Mouse (Mus musculus) kidney, adult 2 months (tissue): ENCODE data around the gene Slc17a2. TPM values are rescaled to one million over a fixed set of nuclear protein-coding genes. Genes with fewer than 3 reads are reported as not detected.
A peak's percentile ranks its signal among the peaks of the same experiment; 100 is the strongest.

ENCODE experiments used
- DNase-seq: peaks from one replicate; pipeline ENCODE4 v3.0.0; 2021
- H3K27ac ChIP-seq: fragments of 200-500 bp; 2 replicates; pipeline ENCODE4 v1.5.1; 2012; ENCODE audit warnings: low read depth, low read length, control low read depth, inconsistent platforms; ENCODE audit not compliant: insufficient read depth
- H3K27me3 ChIP-seq: fragments of 200-500 bp; replicated peaks from 2 replicates; pipeline ENCODE4 v1.6.1; 2012; ENCODE audit warnings: mild to moderate bottlenecking, moderate library complexity, low read length, inconsistent platforms; ENCODE audit not compliant: control insufficient read depth, insufficient read depth
- H3K36me3 ChIP-seq: fragments of 200-500 bp; 2 replicates; pipeline ENCODE4 v1.6.1; 2012; ENCODE audit warnings: mild to moderate bottlenecking, moderate library complexity, low read length, inconsistent platforms; ENCODE audit not compliant: control insufficient read depth, insufficient read depth
- H3K4me1 ChIP-seq: fragments of 200-500 bp; 2 replicates; pipeline ENCODE4 v1.6.1; 2011; ENCODE audit warnings: low read length; ENCODE audit not compliant: control insufficient read depth, insufficient read depth
- H3K4me3 ChIP-seq: fragments of 200-500 bp; 2 replicates; pipeline ENCODE4 v1.5.1; 2011; ENCODE audit warnings: mild to moderate bottlenecking, low read depth, low read length, control low read depth; ENCODE audit not compliant: insufficient read depth
- CTCF ChIP-seq: fragments of 200-500 bp; conservative IDR thresholded peaks from 2 replicates; pipeline ENCODE4 v1.5.1; 2011; ENCODE audit warnings: low read depth, mild to moderate bottlenecking, control low read depth, low read length, moderate library complexity, mixed read lengths; ENCODE audit not compliant: insufficient read depth, insufficient read length
- POLR2A ChIP-seq: fragments of 200-500 bp; IDR thresholded peaks from one replicate; pipeline ENCODE4 v1.6.1; 2011; ENCODE audit warnings: low read depth, low read length, control low read depth
- WGBS: fragments of 180-500 bp; shearing (Covaris S2); methylation state at CpG from one replicate; pipeline ENCODE4 v1.1.7; 2018; 5-methylcytosine and 5-hydroxymethylcytosine counted together
- polyA plus RNA-seq: library from polyadenylated mRNA; depleted of rRNA; stranded (reverse); fragments of >200 nt; gene quantifications from 2 replicates; pipeline ENCODE4 v1.2.3, GENCODE M21; 2012; rRNA removed

Gene Slc17a2
- 6.9 and 13.7 TPM in 2 replicates for polyA plus RNA-seq

DNA sequence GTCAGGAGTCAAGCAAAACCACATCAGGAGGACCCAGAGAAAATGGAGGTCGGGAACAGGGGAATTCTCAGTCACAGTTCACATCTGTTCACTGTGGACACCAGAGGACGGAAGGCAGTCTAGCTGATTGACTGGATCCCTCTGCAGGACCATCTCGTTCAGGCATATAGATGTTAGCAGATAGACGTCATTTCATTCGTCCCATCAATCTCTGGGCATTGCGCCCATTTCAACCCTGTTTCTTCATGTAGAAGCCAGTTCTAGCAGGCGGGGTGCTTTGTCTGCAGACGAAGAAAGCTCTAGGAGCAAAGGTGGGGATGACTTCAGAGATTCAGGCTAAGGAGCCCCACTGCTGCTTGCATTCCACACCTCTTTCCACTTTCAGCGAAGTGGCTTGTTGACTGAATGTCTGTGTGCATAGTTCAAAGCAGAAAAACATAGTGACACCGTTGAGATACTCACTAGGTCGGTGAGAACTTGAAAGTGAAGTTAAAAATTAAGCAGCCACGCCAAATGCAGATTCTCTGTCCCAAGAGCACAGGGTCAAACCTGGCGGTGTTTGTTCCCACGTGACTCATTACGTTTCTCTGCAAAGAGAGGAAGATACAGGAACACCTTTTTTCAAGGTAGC, at the start of gene Slc17a2:
TSS of gene Slc17a2 (plus strand) at position 572 of the 631 bp plus-strand sequence.
- no peak within 1 kb of the TSS for H3K4me3 ChIP-seq
- H3K27me3 ChIP-seq: no peaks in the 10 kb centered on the region
- TF ChIP-seq CTCF: no peak
- TF ChIP-seq POLR2A: no peak
- peak; percentile 74 for DNase-seq
- WGBS: 53% methylated on average over 15 of the region's 15 CpGs
- no peak within 1 kb of the TSS for H3K27ac ChIP-seq
- H3K36me3 ChIP-seq: no peaks in the 10 kb centered on the region
- H3K4me1 ChIP-seq: peaks cover 5% of the 10 kb centered on the region; the same call in 1 of the 2 replicates

DNA sequence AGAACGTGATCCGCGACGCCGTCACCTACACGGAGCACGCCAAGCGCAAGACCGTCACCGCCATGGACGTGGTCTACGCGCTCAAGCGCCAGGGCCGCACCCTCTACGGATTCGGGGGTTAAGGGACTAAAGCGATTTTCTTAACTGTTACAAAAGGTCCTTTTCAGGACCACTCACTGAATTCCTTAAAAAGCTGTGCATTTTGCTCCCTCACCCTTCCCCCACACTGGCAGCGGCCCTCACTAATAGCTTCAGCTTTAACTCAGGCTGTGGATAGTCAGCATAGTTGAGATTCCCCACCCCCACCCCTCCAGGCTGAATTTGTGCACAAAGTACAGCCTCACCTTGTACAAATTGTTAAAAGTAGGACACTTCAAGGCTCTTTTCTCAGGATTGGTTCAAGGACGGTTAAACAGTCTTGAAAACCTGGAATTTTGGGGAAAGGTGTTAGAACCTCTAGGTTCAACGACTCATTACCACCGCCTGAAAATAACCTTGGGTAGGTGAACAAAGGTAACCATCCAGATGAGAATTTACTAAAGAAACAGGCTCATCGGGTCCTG, 49.5 kb upstream of the Slc17a2 start:
- peaks cover 8% of the 10 kb centered on the region; the same call in 1 of the 2 replicates for H3K4me1 ChIP-seq
- no peak for TF ChIP-seq POLR2A
- TF ChIP-seq CTCF: no peak
- H3K27me3 ChIP-seq: no peaks in the 10 kb centered on the region
- peak overlapping the region; percentile 62 for H3K27ac ChIP-seq
- 2% methylated on average over 20 of the region's 23 CpGs for WGBS
- peak overlapping the region; percentile 38 for H3K4me3 ChIP-seq
- H3K36me3 ChIP-seq: no peaks in the 10 kb centered on the region
- DNase-seq: no peak

DNA sequence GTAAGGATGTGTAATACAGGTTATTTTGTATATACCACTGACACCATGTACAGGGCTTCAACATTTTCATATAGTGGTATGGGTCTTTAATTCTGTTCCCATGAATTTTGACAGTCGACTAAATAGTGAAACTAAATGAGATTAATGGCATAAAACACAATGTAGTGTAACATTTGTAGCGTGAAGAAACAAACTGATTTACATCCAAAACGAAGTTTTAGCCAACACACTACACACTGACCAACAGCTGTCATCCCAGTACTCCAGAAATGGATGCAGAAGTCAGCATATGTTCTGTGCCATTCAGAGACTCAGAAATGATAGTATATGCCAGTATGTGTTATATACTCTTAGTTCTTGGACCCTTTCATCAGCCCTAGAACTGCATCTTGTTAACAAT, 48.9 kb upstream of the Slc17a2 start:
- 38% methylated on average over 3 of the region's 3 CpGs for WGBS
- Histone ChIP-seq H3K4me3 (no peak overlapping the region), H3K27ac (no peak overlapping the region), H3K27me3 (no peaks in the 10 kb centered on the region), H3K4me1 (peaks cover 8% of the 10 kb centered on the region; the same call in 1 of the 2 replicates), H3K36me3 (no peaks in the 10 kb centered on the region)
- no peak for DNase-seq
- TF ChIP-seq POLR2A (no peak), CTCF (no peak)

DNA sequence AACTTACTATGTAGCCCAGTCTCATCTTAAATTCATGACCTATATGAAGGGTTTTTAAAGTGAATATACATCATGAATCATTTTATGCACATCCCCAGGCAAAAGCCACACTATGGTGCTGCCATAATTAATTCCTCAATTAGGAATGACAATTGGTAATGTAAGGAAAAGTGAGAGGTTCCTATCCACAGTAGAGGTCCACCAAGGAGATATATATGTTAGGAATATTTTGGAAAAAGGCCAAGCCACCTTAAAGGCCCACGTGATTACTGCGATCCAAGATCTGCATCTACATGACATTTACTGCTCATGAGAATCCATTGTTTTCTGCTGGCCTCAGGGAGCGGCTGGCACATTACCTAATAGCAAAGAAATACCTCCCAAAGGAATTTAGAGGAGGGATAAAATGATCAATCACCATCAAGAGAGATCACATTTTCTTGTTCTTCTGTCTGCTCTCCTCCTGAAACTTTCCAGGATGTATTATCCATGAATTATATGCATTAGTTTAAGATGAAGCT, 47.5 kb upstream of the Slc17a2 start:
- Histone ChIP-seq H3K4me3 (no peak overlapping the region), H3K27ac (no peak overlapping the region), H3K36me3 (no peaks in the 10 kb centered on the region), H3K27me3 (no peaks in the 10 kb centered on the region), H3K4me1 (peaks cover 12% of the 10 kb centered on the region; the same call in 1 of the 2 replicates)
- DNase-seq: no peak
- TF ChIP-seq CTCF: no peak
- TF ChIP-seq POLR2A: no peak
- 79% methylated on average over 3 of the region's 3 CpGs for WGBS

DNA sequence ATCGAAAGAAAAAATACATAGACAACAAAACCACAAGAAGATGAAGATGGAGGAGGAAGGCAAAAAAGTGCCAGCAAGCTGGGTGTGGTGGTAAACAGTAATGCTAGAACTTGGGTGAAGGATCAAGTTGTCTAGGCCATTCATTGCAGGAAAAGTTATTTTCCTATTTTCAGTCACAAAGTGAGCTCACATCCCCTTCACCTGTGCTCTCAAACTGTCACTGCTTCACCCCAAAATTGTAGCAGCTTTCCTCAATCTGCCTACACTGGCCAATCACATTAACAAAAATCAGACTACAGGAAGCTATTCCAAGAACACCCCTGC, 46.9 kb upstream of the Slc17a2 start:
- peaks cover 12% of the 10 kb centered on the region; the same call in 1 of the 2 replicates for H3K4me1 ChIP-seq
- 65% methylated on average over 1 of the region's 1 CpGs for WGBS
- DNase-seq: no peak
- no peaks in the 10 kb centered on the region for H3K27me3 ChIP-seq
- no peak overlapping the region for H3K27ac ChIP-seq
- TF ChIP-seq POLR2A (no peak), CTCF (no peak)
- no peak overlapping the region for H3K4me3 ChIP-seq
- H3K36me3 ChIP-seq: no peaks in the 10 kb centered on the region

DNA sequence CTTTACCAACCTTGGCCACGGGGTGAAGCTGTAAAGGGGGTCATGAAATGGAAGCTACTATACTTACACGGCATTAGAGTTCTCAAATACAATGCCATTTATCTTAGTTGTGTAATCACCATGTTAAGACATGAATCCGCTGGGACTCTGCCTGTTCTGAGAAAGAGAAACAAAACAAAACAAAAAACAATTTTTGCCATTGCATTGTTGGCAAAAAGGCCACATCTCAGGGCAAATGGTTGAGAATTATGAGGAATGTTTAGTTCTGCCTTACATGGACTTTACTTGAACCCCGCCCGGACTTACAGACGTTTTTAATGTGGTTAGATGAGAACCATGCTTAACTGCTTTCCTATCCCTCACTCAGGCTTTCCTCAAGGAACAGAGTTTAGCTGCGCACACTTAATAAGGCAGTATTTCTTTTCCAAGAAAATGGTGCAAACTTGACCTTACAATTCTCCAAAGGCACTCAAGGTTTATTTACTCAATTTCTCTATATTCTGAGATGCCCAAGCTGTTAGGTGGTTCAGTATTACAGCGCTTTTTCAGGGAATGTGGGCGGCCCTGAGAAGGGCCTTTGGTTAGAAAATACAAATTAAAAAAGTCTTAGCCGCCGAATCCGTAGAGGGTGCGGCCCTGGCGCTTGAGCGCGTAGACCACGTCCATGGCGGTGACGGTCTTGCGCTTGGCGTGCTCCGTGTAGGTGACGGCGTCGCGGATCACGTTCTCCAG, 46.4 kb upstream of the Slc17a2 start:
- Histone ChIP-seq H3K4me3 (peak overlapping the region; percentile 71), H3K27me3 (no peaks in the 10 kb centered on the region), H3K4me1 (peaks cover 12% of the 10 kb centered on the region; the same call in 1 of the 2 replicates), H3K27ac (no peak overlapping the region; the same call in 1 of the 2 replicates), H3K36me3 (no peaks in the 10 kb centered on the region)
- WGBS: 4% methylated on average over 25 of the region's 27 CpGs
- no peak for DNase-seq
- TF ChIP-seq POLR2A: no peak
- TF ChIP-seq CTCF: no peak
